Mouse (Mus musculus) megakaryocyte-erythroid progenitor cell, adult 5-6 weeks (primary cell): ENCODE data around the gene Tbx5. TPM values are rescaled to one million over a fixed set of nuclear protein-coding genes. Genes with fewer than 3 reads are reported as not detected.

Source experiments
- ATAC-seq: replicated peaks from 2 replicates; pipeline ENCODE4 v1.8.0; 2016; ENCODE audit warnings: mild to moderate bottlenecking, inconsistent platforms; ENCODE audit not compliant: severe bottlenecking, poor library complexity, low FRiP score, low TSS enrichment
- total RNA-seq, 2 experiments: library from RNA; stranded (forward) in 1 of 2; stranded (reverse) in 1 of 2; fragments of 200-1000, 215-1000 nt in 1 of 2; fragments of >200 nt in 1 of 2; fragmentation: Nextera tagmentation in 1 of 2; gene quantifications; 2 replicates each; pipeline ENCODE4 v1.2.3; 2014 to 2017

Gene Tbx5
- total RNA-seq, 2 experiments from 2014 or later = not detected

GRCm38 (mm10) chr5:119807481-119808183 lies 24.8 kb upstream of the Tbx5 start:
- no peak for ATAC-seq

- no peak for ATAC-seq
These were observed 23.8 kb upstream of the Tbx5 start for GRCm38 (mm10) chr5:119808713-119809112.

GRCm38 (mm10) chr5:119810994-119811690 lies 21.3 kb upstream of the Tbx5 start:
- ATAC-seq = no peak

- no peak for ATAC-seq
These were observed 17.2 kb upstream of the Tbx5 start for GRCm38 (mm10) chr5:119815247-119815646.

- ATAC-seq = no peak
These were observed 12.0 kb upstream of the Tbx5 start for GRCm38 (mm10) chr5:119820452-119820851.

- ATAC-seq = no peak
These were observed 11.0 kb upstream of the Tbx5 start for GRCm38 (mm10) chr5:119821506-119821905.

- ATAC-seq = no peak
These were observed 5.1 kb upstream of the Tbx5 start for GRCm38 (mm10) chr5:119827341-119827740.

- ATAC-seq = no peak
These were observed 1.9 kb upstream of the Tbx5 start for GRCm38 (mm10) chr5:119830611-119831010.

GRCm38 (mm10) chr5:119831201-119831771 lies 1.2 kb upstream of the Tbx5 start:
- no peak for ATAC-seq

GRCm38 (mm10) chr5:119831791-119832478 lies 533 bp upstream of the Tbx5 start:
- no peak for ATAC-seq

GRCm38 (mm10) chr5:119833223-119834030 lies 959 bp downstream of the Tbx5 start:
- no peak for ATAC-seq

GRCm38 (mm10) chr5:119834031-119834403 lies 1.5 kb downstream of the Tbx5 start:
- no peak for ATAC-seq

- 0 out of 2 replicates have a peak, but pooled peaks have one; percentile 28 for ATAC-seq
These were observed 2.8 kb downstream of the Tbx5 start for GRCm38 (mm10) chr5:119835053-119835867.

- ATAC-seq = no peak
These were observed 3.4 kb downstream of the Tbx5 start for GRCm38 (mm10) chr5:119835868-119836209.

GRCm38 (mm10) chr5:119836618-119837305 lies 4.3 kb downstream of the Tbx5 start:
- no peak for ATAC-seq

- no peak for ATAC-seq
These were observed 4.8 kb downstream of the Tbx5 start for GRCm38 (mm10) chr5:119837306-119837675.

GRCm38 (mm10) chr5:119837861-119838260 lies 5.4 kb downstream of the Tbx5 start:
- ATAC-seq = no peak

GRCm38 (mm10) chr5:119838441-119838840 lies 6.0 kb downstream of the Tbx5 start:
- no peak for ATAC-seq
